Mouse (Mus musculus): ENCODE data around the gene Olfr305. TPM values are rescaled to one million over a fixed set of nuclear protein-coding genes. Genes with fewer than 3 reads are reported as not detected.

Olfr305 gene
- polyA plus RNA-seq (2012; rRNA removed), result not detected in 2 replicates

GRCm38 (mm10) chr7:86366828-86367227, at the start of gene Olfr305:
Gene Olfr305, minus strand, starts transcription at chr7:86366928.

GRCm38 (mm10) chr7:86403546-86403945, 36.8 kb upstream of the Olfr305 start, which contains the start of gene Olfr301:
Gene Olfr301, plus strand, starts transcription at chr7:86403846.

GRCm38 (mm10) chr7:86397689-86398088, 31.0 kb upstream of the Olfr305 start, which contains the start of gene Olfr303:
Gene Olfr303, minus strand, starts transcription at chr7:86397789.

GRCm38 (mm10) chr7:86386558-86386957, 19.8 kb upstream of the Olfr305 start, which contains the start of gene Olfr304:
Gene Olfr304, minus strand, starts transcription at chr7:86386658.

GRCm38 (mm10) chr7:86337486-86337885, 29.2 kb downstream of the Olfr305 start, which contains the start of gene Olfr307:
Gene Olfr307, minus strand, starts transcription at chr7:86337586.

GRCm38 (mm10) chr7:86325530-86325929, 41.2 kb downstream of the Olfr305 start, which contains the start of gene Olfr308:
Gene Olfr308, minus strand, starts transcription at chr7:86325630.

GRCm38 (mm10) chr7:86313608-86314007, 53.1 kb downstream of the Olfr305 start, which contains the start of gene Olfr309:
Gene Olfr309, minus strand, starts transcription at chr7:86313708.

Other genes starting within 250 kb of the Olfr305 start
- gene Vmn2r75, start 195.2 kb downstream of the Olfr305 start, polyA plus RNA-seq (2012; rRNA removed), result not detected in 2 replicates
- gene Vmn2r76, start 120.6 kb downstream of the Olfr305 start, polyA plus RNA-seq (2012; rRNA removed), result not detected in 2 replicates
- gene Olfr310, start 89.8 kb downstream of the Olfr305 start, polyA plus RNA-seq (2012; rRNA removed), result not detected in 2 replicates
- not detected in 2 replicates for gene Olfr309, start 53.2 kb downstream of the Olfr305 start, polyA plus RNA-seq (2012; rRNA removed)
- gene Olfr308, start 41.3 kb downstream of the Olfr305 start, polyA plus RNA-seq (2012; rRNA removed), result not detected in 2 replicates
- not detected in 2 replicates for gene Olfr307, start 29.3 kb downstream of the Olfr305 start, polyA plus RNA-seq (2012; rRNA removed)
- gene Olfr304, start 19.7 kb upstream of the Olfr305 start, polyA plus RNA-seq (2012; rRNA removed), result not detected in 2 replicates
- not detected in 2 replicates for gene Olfr303, start 30.9 kb upstream of the Olfr305 start, polyA plus RNA-seq (2012; rRNA removed)
- gene Olfr301, start 36.9 kb upstream of the Olfr305 start, polyA plus RNA-seq (2012; rRNA removed), result not detected in 2 replicates
- gene Olfr299, start 93.0 kb upstream of the Olfr305 start, polyA plus RNA-seq (2012; rRNA removed), result not detected in 2 replicates
- not detected in 2 replicates for gene Olfr298, start 125.6 kb upstream of the Olfr305 start, polyA plus RNA-seq (2012; rRNA removed)
- gene Olfr297, start 153.0 kb upstream of the Olfr305 start, polyA plus RNA-seq (2012; rRNA removed), result not detected in 2 replicates
- not detected in 2 replicates for gene Olfr295, start 216.9 kb upstream of the Olfr305 start, polyA plus RNA-seq (2012; rRNA removed)
- not detected in 2 replicates for gene Olfr294, start 249.7 kb upstream of the Olfr305 start, polyA plus RNA-seq (2012; rRNA removed)

Measured in central nervous system, embryonic 14 days (tissue).